Mouse (Mus musculus) c-Kit-negative CD71-positive TER-119-positive erythroid progenitor cells, embryonic 14.5 days (primary cell): ENCODE data around the gene Egflam.

ENCODE experiments used
- DNase-seq: peaks from one replicate; pipeline ENCODE4 v3.0.0-alpha.2; 2013; ENCODE audit warnings: low read depth, low spot score

Gene Egflam

GRCm38 (mm10) chr15:7217273-7217598, 181.0 kb downstream of the Egflam start:
- no peak for DNase-seq

GRCm38 (mm10) chr15:7216581-7217272, 181.5 kb downstream of the Egflam start:
- no peak for DNase-seq

GRCm38 (mm10) chr15:7215845-7216244, 182.3 kb downstream of the Egflam start:
- DNase-seq, result no peak

GRCm38 (mm10) chr15:7213683-7214082, 184.5 kb downstream of the Egflam start:
- no peak for DNase-seq

GRCm38 (mm10) chr15:7208180-7208579, 190.0 kb downstream of the Egflam start:
- no peak for DNase-seq

- DNase-seq, result no peak
These were observed 190.9 kb downstream of the Egflam start for GRCm38 (mm10) chr15:7207292-7207691.

GRCm38 (mm10) chr15:7206110-7206509, 192.1 kb downstream of the Egflam start:
- no peak for DNase-seq

- no peak for DNase-seq
These were observed 193.3 kb downstream of the Egflam start for GRCm38 (mm10) chr15:7204917-7205316.

- DNase-seq, result no peak
These were observed 194.4 kb downstream of the Egflam start for GRCm38 (mm10) chr15:7203606-7204330.

- no peak for DNase-seq
These were observed 195.2 kb downstream of the Egflam start for GRCm38 (mm10) chr15:7202981-7203380.

GRCm38 (mm10) chr15:7201421-7202380, 196.5 kb downstream of the Egflam start:
- DNase-seq, result no peak

- no peak for DNase-seq
These were observed 197.9 kb downstream of the Egflam start for GRCm38 (mm10) chr15:7200286-7200685.

GRCm38 (mm10) chr15:7198816-7199215, 199.4 kb downstream of the Egflam start:
- no peak for DNase-seq

GRCm38 (mm10) chr15:7197652-7198445, 200.3 kb downstream of the Egflam start:
- no peak for DNase-seq

- no peak for DNase-seq
These were observed 203.4 kb downstream of the Egflam start for GRCm38 (mm10) chr15:7194748-7195221.

- DNase-seq, result no peak
These were observed 204.0 kb downstream of the Egflam start for GRCm38 (mm10) chr15:7194147-7194720.

GRCm38 (mm10) chr15:7192582-7192981, 205.6 kb downstream of the Egflam start:
- no peak for DNase-seq

GRCm38 (mm10) chr15:7191074-7191473, 207.1 kb downstream of the Egflam start:
- DNase-seq, result no peak

GRCm38 (mm10) chr15:7189678-7190454, 208.3 kb downstream of the Egflam start:
- no peak for DNase-seq

GRCm38 (mm10) chr15:7187682-7188081, 210.5 kb downstream of the Egflam start:
- DNase-seq, result no peak
